Mouse (Mus musculus) thymus, postnatal 25 days (tissue): Measurements from ENCODE around the gene Pspn.

ENCODE experiments used
- DNase-seq: peaks from one replicate; pipeline ENCODE4 v3.0.0; 2022

Pspn gene

DNA sequence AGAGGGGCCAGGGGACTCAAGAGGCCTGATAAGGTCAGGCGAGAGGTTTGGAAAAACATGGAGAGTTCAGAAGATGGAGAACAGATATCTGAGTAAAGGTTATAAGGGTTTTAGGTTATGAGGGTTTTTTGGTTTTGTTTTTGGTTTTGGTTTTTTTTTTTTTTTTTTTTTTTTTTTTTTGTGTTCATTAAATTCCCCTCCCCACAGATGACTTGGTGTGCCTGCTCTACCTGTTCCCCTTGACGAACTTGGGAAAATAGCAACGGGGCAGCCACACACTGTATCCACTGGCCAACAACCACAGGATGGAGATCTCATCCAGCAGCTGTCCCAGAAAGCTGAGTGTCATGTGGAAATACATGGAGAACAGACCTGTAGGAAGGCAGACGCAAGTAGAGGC, 41.2 kb downstream of the Pspn start:
- no peak for DNase-seq

DNA sequence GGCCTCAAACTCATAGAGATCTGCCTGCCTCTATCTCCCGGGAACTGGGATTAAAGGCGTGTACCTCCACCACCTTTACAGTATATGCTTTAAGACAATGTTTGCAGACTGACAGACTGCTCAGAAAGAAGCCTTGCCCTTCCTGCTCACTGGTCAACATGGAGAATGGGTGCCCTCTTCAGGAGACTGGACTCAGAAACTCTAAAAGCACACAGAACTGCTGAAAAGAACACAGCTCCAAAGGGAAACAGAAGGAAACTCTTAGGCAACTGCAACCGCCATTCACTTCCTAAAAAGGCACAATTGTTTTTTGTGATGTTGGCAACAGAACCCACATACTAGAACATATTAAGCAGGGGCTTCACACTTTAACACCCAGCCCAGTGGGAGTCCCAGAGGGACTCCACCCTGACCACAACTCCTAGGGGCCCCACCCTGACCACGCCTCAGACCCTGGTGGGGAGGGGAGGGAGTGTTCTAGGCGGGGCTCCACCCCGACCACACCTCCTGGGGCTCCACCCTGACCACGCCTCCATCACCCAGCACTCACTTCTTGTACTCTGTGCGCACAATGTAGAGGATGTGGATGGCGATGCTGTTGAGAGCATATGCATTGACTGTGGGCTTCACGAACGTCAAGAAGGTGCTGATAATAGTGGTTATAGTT, 41.9 kb downstream of the Pspn start:
- DNase-seq = peak; percentile 36

DNA sequence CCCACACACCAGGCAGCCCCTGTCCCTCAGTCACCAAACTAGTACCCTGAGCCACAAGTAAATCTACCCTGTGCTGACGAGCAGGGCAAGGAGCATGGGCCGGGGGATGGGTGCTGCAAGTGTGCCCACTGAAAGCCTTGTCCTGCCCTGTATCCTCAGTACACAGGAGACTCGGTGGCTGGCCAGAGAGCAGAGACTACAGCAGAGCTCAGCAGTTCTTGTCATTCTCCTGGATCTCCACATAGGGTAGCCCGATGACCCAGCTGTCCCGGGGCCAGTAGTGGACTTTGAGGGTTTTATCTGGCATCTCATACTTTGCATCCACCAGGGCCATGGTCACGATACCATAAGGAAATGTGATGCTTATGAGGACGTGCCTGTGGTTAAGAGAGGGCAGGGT, 44.9 kb downstream of the Pspn start:
- no peak for DNase-seq

DNA sequence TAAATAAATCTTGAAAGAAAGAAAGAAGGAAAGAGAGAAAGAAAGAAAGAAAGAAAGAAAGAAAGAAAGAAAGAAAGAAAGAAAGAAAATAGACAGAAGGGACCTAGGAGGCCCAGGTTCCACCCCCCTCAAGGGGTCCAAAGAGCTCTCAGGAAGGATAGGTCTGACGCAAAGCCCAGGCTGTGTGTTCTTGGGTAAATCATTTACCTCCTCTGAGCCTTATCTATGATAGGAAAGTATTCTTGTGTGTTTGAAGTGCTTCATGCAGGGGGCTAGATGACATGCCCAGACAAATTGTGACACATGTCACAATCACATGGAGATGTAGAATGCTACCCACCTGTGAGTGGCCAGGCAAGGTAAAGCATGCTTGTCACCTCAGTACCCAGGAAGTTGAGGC, 47.2 kb downstream of the Pspn start:
- DNase-seq = no peak

DNA sequence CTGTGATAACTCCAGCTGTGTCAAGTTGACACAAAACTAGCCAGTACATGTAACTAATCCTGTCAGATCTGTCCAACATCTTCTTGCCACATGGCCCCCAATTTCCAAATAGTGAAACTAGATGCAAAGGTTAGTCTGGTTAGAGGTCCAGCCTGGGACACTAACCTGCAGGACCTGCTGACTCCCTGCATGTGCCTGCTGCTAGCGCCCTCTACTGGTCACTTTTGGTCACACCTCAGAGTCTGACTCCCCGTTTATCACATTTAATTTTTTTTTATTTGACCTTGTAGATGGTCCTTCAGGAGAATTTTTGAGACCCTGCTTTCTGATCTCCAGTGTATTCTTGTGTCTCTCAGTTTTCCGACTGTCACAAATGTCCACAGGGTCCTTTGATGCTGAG, 48.9 kb downstream of the Pspn start:
- peak; percentile 72 for DNase-seq
